Mouse (Mus musculus) MEL (cell line): Measurements from ENCODE around the gene Slc30a3. TPM values are rescaled to one million over a fixed set of nuclear protein-coding genes. Genes with fewer than 3 reads are reported as not detected.

Experiments
- DNase-seq: peaks from one replicate; pipeline ENCODE4 v3.0.0; 2011; ENCODE audit warnings: low read depth, low spot score
- H3K27ac ChIP-seq: 2 replicates; pipeline ENCODE4 v1.5.1; 2012; ENCODE audit warnings: low read depth, mild to moderate bottlenecking, control low read depth, low read length, moderate library complexity; ENCODE audit not compliant: control insufficient read depth
- H3K27me3 ChIP-seq, 2 experiments: fragments of 150-350 bp in 1 of 2; sonication (generic) in 1 of 2; 2 replicates each; pipeline ENCODE4 v1.6.1; 2012; ENCODE audit warnings: low read length in 2 of 2, mild to moderate bottlenecking in 2 of 2, improper control_type of control experiment in 1 of 2, moderate library complexity in 1 of 2; ENCODE audit not compliant: insufficient read depth in 2 of 2, control insufficient read depth in 1 of 2
- H3K36me3 ChIP-seq, 2 experiments: 2 replicates each; pipeline ENCODE4 v1.6.1; 2012 to 2014; ENCODE audit warnings: low read length in 2 of 2, improper control_type of control experiment in 1 of 2, inconsistent platforms in 1 of 2, mild to moderate bottlenecking in 1 of 2; ENCODE audit not compliant: insufficient read depth in 2 of 2, control insufficient read depth in 1 of 2
- H3K4me1 ChIP-seq, 2 experiments: fragments of 150-350 bp in 1 of 2; sonication (generic) in 1 of 2; 2 replicates each; pipeline ENCODE4 v1.6.1; 2012; ENCODE audit warnings: low read length in 2 of 2, improper control_type of control experiment in 1 of 2, mild to moderate bottlenecking in 1 of 2; ENCODE audit not compliant: insufficient read depth in 2 of 2, control insufficient read depth in 1 of 2
- H3K4me3 ChIP-seq, 2 experiments: fragments of 150-350 bp in 1 of 2; sonication (generic) in 1 of 2; 2 replicates each; pipeline ENCODE4 v1.5.1; 2012; ENCODE audit warnings: low read depth in 2 of 2, low read length in 2 of 2, mild to moderate bottlenecking in 2 of 2, moderate library complexity in 2 of 2, control low read depth in 1 of 2, improper control_type of control experiment in 1 of 2; ENCODE audit not compliant: control insufficient read depth in 1 of 2, insufficient read depth in 1 of 2
- H3K79me2 ChIP-seq: 2 replicates; pipeline ENCODE4 v1.6.1; 2012; ENCODE audit warnings: mild to moderate bottlenecking, low read length, moderate library complexity; ENCODE audit not compliant: control insufficient read depth, poor library complexity, insufficient read depth
- H3K9ac ChIP-seq: 2 replicates; pipeline ENCODE4 v1.6.1; 2012; ENCODE audit warnings: low read depth, mild to moderate bottlenecking, control low read depth, low read length, moderate library complexity; ENCODE audit not compliant: control insufficient read depth, poor library complexity, severe bottlenecking
- H3K9me3 ChIP-seq: fragments of 150-350 bp; sonication (generic); replicated peaks from 2 replicates; pipeline ENCODE4 v1.6.1; 2012; ENCODE audit warnings: mild to moderate bottlenecking, low read length, improper control_type of control experiment, moderate library complexity; ENCODE audit not compliant: insufficient read depth
- BHLHE40 ChIP-seq: IDR thresholded peaks from 2 replicates; pipeline ENCODE4 v1.6.1; 2012; ENCODE audit warnings: low read depth, mild to moderate bottlenecking, inconsistent platforms, low read length, improper control_type of control experiment, borderline replicate concordance
- CHD1 ChIP-seq: IDR thresholded peaks from 2 replicates; pipeline ENCODE4 v1.6.1; 2012; ENCODE audit warnings: low read depth, mild to moderate bottlenecking, inconsistent platforms, low read length, improper control_type of control experiment
- CTCF ChIP-seq, 3 experiments: IDR thresholded peaks in 2 of 3; conservative IDR thresholded peaks in 1 of 3; 2 replicates each; pipeline ENCODE4 v1.5.1; 2011 to 2012; ENCODE audit warnings: low read length in 3 of 3, low read depth in 2 of 3, mild to moderate bottlenecking in 2 of 3, improper control_type of control experiment in 1 of 3, inconsistent platforms in 1 of 3, mixed read lengths in 1 of 3, moderate library complexity in 1 of 3; ENCODE audit not compliant: control insufficient read depth in 1 of 3, insufficient read depth in 1 of 3, poor library complexity in 1 of 3, severe bottlenecking in 1 of 3
- ETS1 ChIP-seq: IDR thresholded peaks from 2 replicates; pipeline ENCODE4 v1.6.1; 2012; ENCODE audit warnings: low read depth, mild to moderate bottlenecking, inconsistent platforms, low read length, improper control_type of control experiment, moderate library complexity
- KAT2A ChIP-seq: conservative IDR thresholded peaks from 2 replicates; pipeline ENCODE4 v1.6.1; 2012; ENCODE audit warnings: low read depth, low read length, improper control_type of control experiment, inconsistent platforms
- MAX ChIP-seq: IDR thresholded peaks from 2 replicates; pipeline ENCODE4 v1.6.1; 2011; ENCODE audit warnings: low read length, improper control_type of control experiment
- MXI1 ChIP-seq: IDR thresholded peaks from 2 replicates; pipeline ENCODE4 v1.6.1; 2011; ENCODE audit warnings: mild to moderate bottlenecking, low read depth, low read length, improper control_type of control experiment
- MYB ChIP-seq: IDR thresholded peaks from 2 replicates; pipeline ENCODE4 v1.6.1; 2011; ENCODE audit warnings: mild to moderate bottlenecking, low read depth, low read length, improper control_type of control experiment
- NELFE ChIP-seq: IDR thresholded peaks from 2 replicates; pipeline ENCODE4 v1.6.1; 2011; ENCODE audit warnings: low read depth, low read length, improper control_type of control experiment
- NRF1 ChIP-seq: IDR thresholded peaks from 2 replicates; pipeline ENCODE4 v1.6.1; 2014; ENCODE audit warnings: low read depth, mild to moderate bottlenecking, inconsistent platforms, low read length, improper control_type of control experiment, moderate library complexity; ENCODE audit not compliant: poor library complexity, insufficient read depth, severe bottlenecking
- RAD21 ChIP-seq: IDR thresholded peaks from 2 replicates; pipeline ENCODE4 v1.6.1; 2011; ENCODE audit warnings: mild to moderate bottlenecking, low read depth, low read length, improper control_type of control experiment
- RCOR1 ChIP-seq: IDR thresholded peaks from 2 replicates; pipeline ENCODE4 v1.6.1; 2012; ENCODE audit warnings: low read depth, mild to moderate bottlenecking, inconsistent platforms, low read length, improper control_type of control experiment
- TBP ChIP-seq: IDR thresholded peaks from 2 replicates; pipeline ENCODE4 v1.8.0; 2011; ENCODE audit warnings: low read depth, low read length, improper control_type of control experiment
- USF1 ChIP-seq: IDR thresholded peaks from 2 replicates; pipeline ENCODE4 v1.6.1; 2014; ENCODE audit warnings: low read depth, mild to moderate bottlenecking, inconsistent platforms, low read length, improper control_type of control experiment, moderate library complexity
- USF2 ChIP-seq, 2 experiments: IDR thresholded peaks; 2 replicates each; pipeline ENCODE4 v1.6.1; 2011 to 2012; ENCODE audit warnings: improper control_type of control experiment in 2 of 2, low read length in 2 of 2, borderline replicate concordance in 1 of 2, inconsistent platforms in 1 of 2, low read depth in 1 of 2, mild to moderate bottlenecking in 1 of 2; ENCODE audit not compliant: insufficient read depth in 1 of 2
- ZKSCAN1 ChIP-seq: IDR thresholded peaks from 2 replicates; pipeline ENCODE4 v1.6.1; 2012; ENCODE audit warnings: low read depth, mild to moderate bottlenecking, inconsistent platforms, low read length, improper control_type of control experiment, moderate library complexity
- ZMIZ1 ChIP-seq: IDR thresholded peaks from 2 replicates; pipeline ENCODE4 v1.6.1; 2012; ENCODE audit warnings: low read depth, mild to moderate bottlenecking, inconsistent platforms, low read length, improper control_type of control experiment, moderate library complexity
- polyA plus RNA-seq, 2 experiments: library from polyadenylated mRNA; stranded (reverse) in 1 of 2; unstranded in 1 of 2; fragments of >175 nt in 1 of 2; fragments of >200 nt in 1 of 2; gene quantifications; 2 replicates each; pipeline versions ENCODE4 v1.2.1 to v1.2.4; 2012; ENCODE audit warnings: low replicate concordance in 2 of 2, low read depth in 1 of 2; ENCODE audit not compliant: insufficient read length in 2 of 2, insufficient read depth in 1 of 2, missing spikeins in 1 of 2
- total RNA-seq: library from RNA; depleted of rRNA; stranded (reverse); fragments of 300-350 nt; gene quantifications from 2 replicates; pipeline ENCODE4 v1.2.3, GENCODE M21; 2012

Slc30a3 gene
- total and polyA plus RNA-seq, 3 experiments: not detected

DNA sequence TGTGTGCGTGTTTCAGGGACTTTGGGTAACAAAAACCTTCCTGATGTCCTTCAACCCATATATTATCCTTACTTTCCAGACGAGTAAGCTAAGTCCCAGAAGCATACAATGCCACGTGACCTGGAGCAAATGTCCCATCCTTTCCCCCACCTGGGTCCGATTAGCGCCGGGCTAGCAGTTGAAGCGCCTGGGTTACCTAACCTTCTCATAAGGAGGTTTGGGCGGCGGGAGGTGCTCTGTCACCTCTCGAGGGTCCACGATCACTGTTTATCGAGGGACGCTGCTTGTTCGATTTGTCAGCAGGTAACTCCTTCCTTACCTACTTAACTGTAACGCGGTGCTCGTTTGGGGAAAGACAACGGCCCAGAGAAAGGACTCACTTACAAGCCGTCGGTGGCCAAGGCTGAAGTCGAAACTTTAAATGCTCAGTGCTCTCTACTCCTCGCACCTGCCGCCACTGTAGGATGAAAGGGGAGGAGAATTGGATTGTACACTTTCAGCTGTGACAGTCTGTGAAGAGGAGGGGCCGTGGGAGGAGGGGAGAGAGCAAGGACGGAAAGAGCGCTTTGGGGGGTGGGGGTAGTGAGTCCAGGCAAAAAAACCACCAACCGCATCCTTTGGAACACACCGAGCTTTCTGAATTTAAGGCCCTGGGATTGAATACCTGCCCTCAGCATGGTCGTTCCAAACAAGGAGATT, 13.8 kb downstream of the Slc30a3 start:
- no peak for DNase-seq
- no peak for TF ChIP-seq TBP
- no peak for TF ChIP-seq USF2 (IDR thresholded peaks at IDR 0.05; ENCODE audit: borderline replicate concordance in 1 of 2, insufficient read depth in 1 of 2, low read depth in 1 of 2, low read length in 2 of 2)
- no peak for TF ChIP-seq NRF1
- TF ChIP-seq NELFE: no peak
- TF ChIP-seq RAD21: no peak
- 0 out of 4 replicates have a peak overlapping the region, but pooled peaks of 1 of the 2 experiments have one; percentile 34 for H3K4me3 ChIP-seq
- no peaks in the 10 kb centered on the region for H3K4me1 ChIP-seq
- H3K9ac ChIP-seq: no peak overlapping the region
- no peak overlapping the region for H3K27ac ChIP-seq
- H3K36me3 ChIP-seq: no peaks in the 10 kb centered on the region
- no peaks in the 10 kb centered on the region for H3K9me3 ChIP-seq
- H3K27me3 ChIP-seq: peaks cover 12 to 20% of the 10 kb centered on the region in 2 experiments
- H3K79me2 ChIP-seq: no peaks in the 10 kb centered on the region

DNA sequence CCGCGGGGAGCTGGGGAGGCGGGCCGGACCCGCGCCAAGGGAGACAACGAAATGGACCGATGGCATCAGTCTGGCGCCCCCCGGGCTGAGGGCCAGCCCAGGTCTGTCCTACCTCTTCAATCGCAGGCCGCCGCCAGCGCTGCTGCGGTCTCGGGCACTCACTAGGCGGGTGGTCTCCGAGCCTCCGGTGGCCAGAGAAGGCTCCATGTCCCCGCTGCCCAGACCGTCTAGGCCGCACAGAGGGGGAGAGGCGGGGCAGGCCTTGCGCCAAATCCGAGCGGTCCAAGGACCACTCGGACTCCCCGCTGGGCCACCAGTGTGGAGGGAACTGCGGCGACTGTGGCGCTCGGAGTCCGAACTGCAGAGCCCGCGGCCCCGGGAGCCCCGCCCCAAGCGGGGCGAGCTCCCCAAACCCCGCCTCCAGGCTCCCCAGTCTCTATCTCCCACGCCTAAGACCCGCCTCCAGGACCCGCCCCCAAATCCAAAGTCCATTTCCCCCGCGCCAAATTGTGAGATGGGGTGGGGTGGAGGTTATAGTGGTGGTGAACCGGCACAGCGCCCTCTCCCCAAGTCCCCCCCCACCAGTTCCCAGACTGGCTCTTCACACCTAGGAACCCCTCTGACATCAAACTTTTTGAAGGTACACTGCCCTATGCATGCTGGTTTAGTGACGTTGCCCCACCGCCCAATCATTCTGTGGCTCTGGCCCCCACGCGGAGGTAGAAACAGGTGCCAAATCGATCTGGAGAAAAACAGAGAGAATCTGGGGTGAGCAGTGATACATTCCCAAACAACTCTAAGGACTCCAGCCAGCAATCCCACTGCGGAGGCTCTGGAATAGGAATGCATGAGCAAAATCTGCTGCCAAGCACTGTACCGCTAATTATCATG, 14.6 kb downstream of the Slc30a3 start:
- Histone ChIP-seq H3K4me1 (no peaks in the 10 kb centered on the region), H3K4me3 (no peak overlapping the region), H3K27ac (no peak overlapping the region), H3K36me3 (no peaks in the 10 kb centered on the region)
- TF ChIP-seq ETS1 (no peak), KAT2A (no peak), USF2 (IDR thresholded peaks at IDR 0.05; ENCODE audit: borderline replicate concordance in 1 of 2, insufficient read depth in 1 of 2, low read depth in 1 of 2, low read length in 2 of 2) (no peak), ZKSCAN1 (no peak), RCOR1 (no peak), MYB (no peak), MXI1 (no peak), BHLHE40 (no peak), TBP (no peak), ZMIZ1 (no peak), USF1 (no peak), CTCF (IDR thresholded peaks at IDR 0.05 in 2 of 3, conservative IDR thresholded peaks at IDR 0.05 in 1 of 3; ENCODE audit: control insufficient read depth in 1 of 3, insufficient read depth in 1 of 3, low read depth in 2 of 3, low read length in 3 of 3, poor library complexity in 1 of 3, severe bottlenecking in 1 of 3) (no peak), CHD1 (no peak), MAX (no peak)
- TF ChIP-seq, all 39 proteins: peak for 0
- Histone ChIP-seq H3K27me3 (peaks cover 14 to 22% of the 10 kb centered on the region in 2 experiments), H3K9ac (no peak overlapping the region), H3K9me3 (no peaks in the 10 kb centered on the region), H3K79me2 (no peaks in the 10 kb centered on the region)
- DNase-seq: no peak
